Mouse (Mus musculus) C2C12 (cell line): ENCODE data around the gene Gm49340. TPM values are rescaled to one million over a fixed set of nuclear protein-coding genes. Genes with fewer than 3 reads are reported as not detected.

Source experiments
- H3K27me3 ChIP-seq: one replicate; pipeline ENCODE4 v1.6.1; 2011; ENCODE audit not compliant: control insufficient read depth, insufficient read depth, insufficient read length
- H3K36me3 ChIP-seq: one replicate; pipeline ENCODE4 v1.6.1; 2011; ENCODE audit not compliant: control insufficient read depth, insufficient read depth
- H3K4me3 ChIP-seq: one replicate; pipeline ENCODE4 v1.5.1; 2011; ENCODE audit warnings: mild to moderate bottlenecking, control low read depth; ENCODE audit not compliant: poor library complexity, insufficient read depth, severe bottlenecking
- H3K79me2 ChIP-seq: one replicate; pipeline ENCODE4 v1.6.1; 2011; ENCODE audit not compliant: control insufficient read depth, insufficient read depth
- H3K79me3 ChIP-seq: one replicate; pipeline ENCODE4 v1.6.1; 2011; ENCODE audit warnings: low read depth, control low read depth
- H3ac ChIP-seq: one replicate; pipeline ENCODE3; 2011; ENCODE audit warnings: low read depth; ENCODE audit not compliant: control insufficient read depth, insufficient read length
- CEBPB ChIP-seq: IDR thresholded peaks from one replicate; pipeline ENCODE4 v1.6.1; 2011; ENCODE audit warnings: low read depth, mild to moderate bottlenecking, control low read depth, moderate library complexity
- CTCF ChIP-seq: IDR thresholded peaks from one replicate; pipeline ENCODE4 v1.5.1; 2011; ENCODE audit not compliant: control insufficient read depth, insufficient read depth, insufficient read length
- FOSL1 ChIP-seq: IDR thresholded peaks from one replicate; pipeline ENCODE4 v1.8.0; 2011; ENCODE audit warnings: mild to moderate bottlenecking, low read length; ENCODE audit not compliant: poor library complexity, insufficient read depth, severe bottlenecking
- MAX ChIP-seq: IDR thresholded peaks from one replicate; pipeline ENCODE4 v1.6.1; 2011; ENCODE audit warnings: mild to moderate bottlenecking, control low read depth
- MYOD1 ChIP-seq: IDR thresholded peaks from one replicate; pipeline ENCODE4 v1.6.1; 2011; ENCODE audit warnings: low read depth; ENCODE audit not compliant: control insufficient read depth, insufficient read length
- MYOG ChIP-seq: IDR thresholded peaks from one replicate; pipeline ENCODE4 v1.6.1; 2011; ENCODE audit not compliant: control insufficient read depth, insufficient read length; ENCODE audit errors: extremely low read depth
- USF1 ChIP-seq: IDR thresholded peaks from one replicate; pipeline ENCODE4 v1.6.1; 2011; ENCODE audit warnings: low read depth, mild to moderate bottlenecking, control low read depth, moderate library complexity
- polyA plus RNA-seq: library from polyadenylated mRNA; unstranded; fragments of >200 nt; fragmentation: generic; extraction: Trizol; gene quantifications from one replicate; pipeline ENCODE4 v1.2.1, GENCODE M21; 2012; ENCODE audit warnings: missing spikeins

Gm49340 gene
- polyA plus RNA-seq, 1 experiment = not detected

DNA sequence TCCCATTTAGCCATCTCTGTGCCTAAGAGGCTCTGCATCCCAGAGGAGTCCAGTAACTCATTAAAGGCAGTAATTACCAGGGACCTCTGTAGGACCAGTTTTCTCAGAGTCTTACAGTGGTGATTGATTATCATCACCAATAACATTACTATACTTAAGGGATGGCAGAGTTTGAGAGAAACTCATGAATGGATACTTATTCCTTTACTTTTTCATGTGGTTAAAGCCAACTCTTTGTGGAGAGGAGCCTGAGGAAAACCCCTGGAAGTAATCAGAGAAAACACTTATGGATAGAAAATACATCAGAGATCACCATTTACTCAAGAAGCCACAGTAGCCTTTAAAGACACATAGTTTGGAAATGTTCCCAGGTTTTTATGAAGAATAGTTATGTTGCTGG is 70.0 kb downstream of the Gm49340 start, which contains the start of gene Olfr1:
Olfr1 (minus strand) TSS at position 101 of the 400 bp plus-strand sequence.
- Histone ChIP-seq H3K4me3 (no peak within 1 kb of the TSS), H3K79me2 (no peaks in the 10 kb centered on the region), H3K27me3 (no peaks in the 10 kb centered on the region), H3K36me3 (no peaks in the 10 kb centered on the region), H3K79me3 (no peaks in the 10 kb centered on the region), H3ac (no peak within 1 kb of the TSS)
- no peak for TF ChIP-seq USF1
- no peak for TF ChIP-seq MYOG
- no peak for TF ChIP-seq MYOD1
- no peak for TF ChIP-seq FOSL1
- TF ChIP-seq CEBPB = no peak
- no peak for TF ChIP-seq CTCF
- TF ChIP-seq MAX = no peak

Other genes starting within 250 kb of the Gm49340 start
- 0.05 TPM for gene Itgae, start 239.2 kb upstream of the Gm49340 start, polyA plus RNA-seq
- 9.4 TPM for gene Haspin, start 191.4 kb upstream of the Gm49340 start, polyA plus RNA-seq
- 1.0 TPM for gene P2rx5, start 169.3 kb upstream of the Gm49340 start, polyA plus RNA-seq
- gene Emc6, start 152.7 kb upstream of the Gm49340 start, polyA plus RNA-seq = 71.6 TPM
- 159 TPM for gene Tax1bp3, start 152.7 kb upstream of the Gm49340 start, polyA plus RNA-seq
- 4.2 TPM for gene Ctns, start 130.7 kb upstream of the Gm49340 start, polyA plus RNA-seq
- gene Shpk, start 130.3 kb upstream of the Gm49340 start, polyA plus RNA-seq = 0.28 TPM
- 0.01 TPM for gene Trpv1, start 95.4 kb upstream of the Gm49340 start, polyA plus RNA-seq
- gene Trpv3, start 62.4 kb upstream of the Gm49340 start, polyA plus RNA-seq = under 0.01 TPM
- 0.60 TPM for gene Aspa, start 145 bp upstream of the Gm49340 start, polyA plus RNA-seq
- not detected for gene Spata22, start within 50 bp of the Gm49340 start, polyA plus RNA-seq
- not detected for gene Olfr20, start 21.0 kb downstream of the Gm49340 start, polyA plus RNA-seq
- not detected for gene Olfr376, start 41.5 kb downstream of the Gm49340 start, polyA plus RNA-seq
- gene Olfr1, start 69.9 kb downstream of the Gm49340 start, polyA plus RNA-seq = not detected
- not detected for gene Olfr378, start 98.7 kb downstream of the Gm49340 start, polyA plus RNA-seq
- not detected for gene Olfr380, start 127.8 kb downstream of the Gm49340 start, polyA plus RNA-seq
- gene Olfr381, start 161.9 kb downstream of the Gm49340 start, polyA plus RNA-seq = not detected
- not detected for gene Olfr382, start 187.5 kb downstream of the Gm49340 start, polyA plus RNA-seq